Mouse (Mus musculus): ENCODE measurements around the gene Caap1. TPM values are rescaled to one million over a fixed set of nuclear protein-coding genes. Genes with fewer than 3 reads are reported as not detected.
A peak's percentile ranks its signal among the peaks of the same experiment; 100 is the strongest.

Caap1 gene
- 18.2 and 18.8 TPM in 2 replicates for polyA plus RNA-seq (2016; fragmentation: Nextera tagmentation; extraction: Ambion mirVana)

GRCm38 (mm10) chr4:94556265-94557054, at the start of gene Caap1, which contains the start of gene Gm10306:
Gene Caap1, minus strand, starts transcription at chr4:94556796.
Gene Gm10306, plus strand, starts transcription at chr4:94556546.
- Histone ChIP-seq H3K4me1 (peaks cover 20% of the 10 kb centered on the region), H3K4me2 (peak within 1 kb of the TSS; percentile 75), H3K9me3 (replicated peaks) (no peaks in the 10 kb centered on the region), H3K9ac (peak within 1 kb of the TSS; percentile 89), H3K27me3 (replicated peaks) (no peaks in the 10 kb centered on the region), H3K4me3 (peak within 1 kb of the TSS; percentile 98), H3K36me3 (no peaks in the 10 kb centered on the region), H3K27ac (peak within 1 kb of the TSS; percentile 91)
- ATAC-seq = peak; percentile 95
- 2% methylated on average over 83 of the region's 83 CpGs for WGBS (ENCODE audit: insufficient replicate concordance)

- no peaks in the 10 kb centered on the region for H3K27me3 ChIP-seq (replicated peaks)
- no peak overlapping the region for H3K4me3 ChIP-seq
- peaks cover 28% of the 10 kb centered on the region for H3K4me1 ChIP-seq
- H3K36me3 ChIP-seq = no peaks in the 10 kb centered on the region
- H3K27ac ChIP-seq = no peak overlapping the region
- WGBS (ENCODE audit: insufficient replicate concordance) = 80% methylated on average over 2 of the region's 2 CpGs
- ATAC-seq = no peak
- H3K9me3 ChIP-seq (replicated peaks) = no peaks in the 10 kb centered on the region
- H3K9ac ChIP-seq = no peak overlapping the region
- no peak overlapping the region for H3K4me2 ChIP-seq
Measured at GRCm38 (mm10) chr4:94605591-94605990, 49.0 kb upstream of the Caap1 start.

GRCm38 (mm10) chr4:94604452-94605019, 47.9 kb upstream of the Caap1 start:
- H3K4me1 ChIP-seq = peaks cover 28% of the 10 kb centered on the region
- H3K9ac ChIP-seq = no peak overlapping the region
- H3K27me3 ChIP-seq (replicated peaks) = no peaks in the 10 kb centered on the region
- no peaks in the 10 kb centered on the region for H3K9me3 ChIP-seq (replicated peaks)
- WGBS (ENCODE audit: insufficient replicate concordance) = 59% methylated on average over 2 of the region's 2 CpGs
- peak overlapping the region; percentile 82 for H3K4me2 ChIP-seq
- no peak for ATAC-seq
- no peak overlapping the region for H3K27ac ChIP-seq
- H3K36me3 ChIP-seq = no peaks in the 10 kb centered on the region
- peak overlapping the region; percentile 94; the same call in 1 of the 2 replicates for H3K4me3 ChIP-seq

- Histone ChIP-seq H3K4me3 (peak within 1 kb of the TSS; percentile 94), H3K9me3 (replicated peaks) (no peaks in the 10 kb centered on the region), H3K4me1 (peaks cover 28% of the 10 kb centered on the region), H3K27me3 (replicated peaks) (no peaks in the 10 kb centered on the region), H3K4me2 (peak within 1 kb of the TSS; percentile 82), H3K9ac (peak within 1 kb of the TSS; percentile 92), H3K27ac (peak within 1 kb of the TSS; percentile 83), H3K36me3 (0 out of 2 replicates have a peak, but pooled peaks cover 2% of the 10 kb centered on the region)
- WGBS (ENCODE audit: insufficient replicate concordance) = under 1% methylated on average over 61 of the region's 61 CpGs
- ATAC-seq = peak; percentile 99
Measured at GRCm38 (mm10) chr4:94603031-94603629, 46.5 kb upstream of the Caap1 start, which contains the start of gene Plaa. Gene Plaa, minus strand, starts transcription at chr4:94603244.

GRCm38 (mm10) chr4:94602496-94603030, 46.0 kb upstream of the Caap1 start:
- peak; percentile 75 for ATAC-seq
- WGBS (ENCODE audit: insufficient replicate concordance) = 1% methylated on average over 33 of the region's 33 CpGs
- H3K27ac ChIP-seq = peak overlapping the region; percentile 83
- peak overlapping the region; percentile 82 for H3K4me2 ChIP-seq
- H3K9me3 ChIP-seq (replicated peaks) = no peaks in the 10 kb centered on the region
- H3K4me1 ChIP-seq = peaks cover 28% of the 10 kb centered on the region
- 0 out of 2 replicates have a peak, but pooled peaks cover 2% of the 10 kb centered on the region for H3K36me3 ChIP-seq
- no peaks in the 10 kb centered on the region for H3K27me3 ChIP-seq (replicated peaks)
- H3K4me3 ChIP-seq = peak overlapping the region; percentile 94
- peak overlapping the region; percentile 92 for H3K9ac ChIP-seq

- peak overlapping the region; percentile 82 for H3K4me2 ChIP-seq
- H3K9me3 ChIP-seq (replicated peaks) = no peaks in the 10 kb centered on the region
- no peak overlapping the region for H3K9ac ChIP-seq
- H3K27ac ChIP-seq = no peak overlapping the region
- ATAC-seq = no peak
- 64% methylated on average over 4 of the region's 4 CpGs for WGBS (ENCODE audit: insufficient replicate concordance)
- H3K36me3 ChIP-seq = 0 out of 2 replicates have a peak, but pooled peaks cover 2% of the 10 kb centered on the region
- H3K4me1 ChIP-seq = peaks cover 28% of the 10 kb centered on the region
- H3K27me3 ChIP-seq (replicated peaks) = no peaks in the 10 kb centered on the region
- H3K4me3 ChIP-seq = peak overlapping the region; percentile 94
Measured at GRCm38 (mm10) chr4:94601395-94601794, 44.8 kb upstream of the Caap1 start.

- Histone ChIP-seq H3K9me3 (replicated peaks) (no peaks in the 10 kb centered on the region), H3K4me3 (no peak overlapping the region), H3K4me2 (no peak overlapping the region), H3K27ac (no peak overlapping the region), H3K9ac (0 out of 2 replicates have a peak overlapping the region, but pooled peaks have one; percentile 8), H3K4me1 (peaks cover 23% of the 10 kb centered on the region), H3K27me3 (replicated peaks) (no peaks in the 10 kb centered on the region), H3K36me3 (peaks cover 5% of the 10 kb centered on the region)
- no peak for ATAC-seq
Measured at GRCm38 (mm10) chr4:94592709-94593108, 36.1 kb upstream of the Caap1 start.

- Histone ChIP-seq H3K9ac (0 out of 2 replicates have a peak overlapping the region, but pooled peaks have one; percentile 8), H3K27me3 (replicated peaks) (no peaks in the 10 kb centered on the region), H3K9me3 (replicated peaks) (no peaks in the 10 kb centered on the region), H3K4me1 (peaks cover 23% of the 10 kb centered on the region), H3K27ac (no peak overlapping the region), H3K36me3 (peaks cover 11% of the 10 kb centered on the region), H3K4me3 (no peak overlapping the region), H3K4me2 (no peak overlapping the region)
- ATAC-seq = no peak
- WGBS (ENCODE audit: insufficient replicate concordance) = 43% methylated on average over 4 of the region's 4 CpGs
Measured at GRCm38 (mm10) chr4:94591765-94592381, 35.3 kb upstream of the Caap1 start.

GRCm38 (mm10) chr4:94572677-94573076, 16.1 kb upstream of the Caap1 start:
- WGBS (ENCODE audit: insufficient replicate concordance) = 83% methylated on average over 4 of the region's 4 CpGs
- Histone ChIP-seq H3K36me3 (peaks cover 65% of the 10 kb centered on the region), H3K9ac (no peak overlapping the region), H3K4me1 (no peaks in the 10 kb centered on the region), H3K4me3 (no peak overlapping the region), H3K4me2 (no peak overlapping the region), H3K27ac (no peak overlapping the region), H3K9me3 (replicated peaks) (no peaks in the 10 kb centered on the region), H3K27me3 (replicated peaks) (no peaks in the 10 kb centered on the region)
- ATAC-seq = no peak

- Histone ChIP-seq H3K27me3 (replicated peaks) (no peaks in the 10 kb centered on the region), H3K9ac (no peak overlapping the region), H3K27ac (no peak overlapping the region), H3K36me3 (peaks cover 17% of the 10 kb centered on the region), H3K4me1 (peaks cover 9% of the 10 kb centered on the region), H3K9me3 (replicated peaks) (no peaks in the 10 kb centered on the region), H3K4me2 (no peak overlapping the region), H3K4me3 (no peak overlapping the region)
- peak; percentile 77 for ATAC-seq
Measured at GRCm38 (mm10) chr4:94564297-94564696, 7.7 kb upstream of the Caap1 start.

- Histone ChIP-seq H3K9ac (no peak overlapping the region), H3K4me3 (no peak overlapping the region), H3K4me1 (peaks cover 12% of the 10 kb centered on the region), H3K27ac (no peak overlapping the region), H3K36me3 (peaks cover 5% of the 10 kb centered on the region), H3K4me2 (no peak overlapping the region), H3K27me3 (replicated peaks) (no peaks in the 10 kb centered on the region), H3K9me3 (replicated peaks) (no peaks in the 10 kb centered on the region)
- no peak for ATAC-seq
- 67% methylated on average over 7 of the region's 7 CpGs for WGBS (ENCODE audit: insufficient replicate concordance)
Measured at GRCm38 (mm10) chr4:94561954-94562648, 5.5 kb upstream of the Caap1 start.

Data from liver, embryonic 12.5 days (tissue).